Mouse (Mus musculus) cerebellum, adult 18-20 months (tissue): Measurements from ENCODE around the gene Atp13a5.

Experiments used
- DNase-seq, 2 experiments: peaks; one replicate each; pipeline ENCODE4 v3.0.0; 2021

Gene Atp13a5

GRCm38 (mm10) chr16:29201146-29201545 is 177.4 kb downstream of the Atp13a5 start:
- DNase-seq: no peak

DNA sequence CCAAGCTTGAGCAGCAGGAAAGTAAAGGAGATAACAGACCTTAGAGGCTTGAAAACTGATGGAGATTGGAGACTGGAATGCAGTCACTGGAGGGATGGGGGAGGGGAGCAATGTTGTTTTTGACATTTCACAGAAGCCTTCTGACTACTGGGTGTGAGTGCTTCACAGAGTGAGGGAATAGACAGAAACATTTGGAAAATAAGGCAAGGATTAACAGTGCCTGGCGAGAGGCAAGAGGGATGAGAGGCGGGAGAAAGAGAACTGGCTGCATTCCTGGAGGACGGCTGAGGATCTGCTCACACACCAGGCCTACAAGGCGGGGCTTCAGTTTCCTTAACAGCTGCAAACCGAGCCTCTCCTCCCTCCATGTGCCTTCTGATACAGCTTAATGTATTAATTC is 180.1 kb downstream of the Atp13a5 start:
- DNase-seq: no peak

- no peak for DNase-seq
Measured at GRCm38 (mm10) chr16:29195156-29195555, 183.4 kb downstream of the Atp13a5 start.

GRCm38 (mm10) chr16:29193981-29194380 is 184.6 kb downstream of the Atp13a5 start:
- DNase-seq: peak; percentile 71 to 87

GRCm38 (mm10) chr16:29192911-29193310 is 185.6 kb downstream of the Atp13a5 start:
- peak; percentile 65 to 72 for DNase-seq
